Mouse (Mus musculus) testis, adult 2 months (tissue): Measurements from ENCODE around the gene Olfr1307.

Experiments
- CTCF ChIP-seq: fragments of 200-500 bp; IDR thresholded peaks from 2 replicates; pipeline ENCODE4 v1.5.1; 2012; ENCODE audit warnings: low read depth, mild to moderate bottlenecking, inconsistent platforms, low read length, moderate library complexity; ENCODE audit not compliant: control insufficient read depth, insufficient read depth, insufficient replicate concordance
- POLR2A ChIP-seq: fragments of 200-500 bp; IDR thresholded peaks from 2 replicates; pipeline ENCODE4 v1.6.1; 2012; ENCODE audit warnings: low read depth, mild to moderate bottlenecking, inconsistent platforms, low read length, moderate library complexity; ENCODE audit not compliant: control insufficient read depth

DNA sequence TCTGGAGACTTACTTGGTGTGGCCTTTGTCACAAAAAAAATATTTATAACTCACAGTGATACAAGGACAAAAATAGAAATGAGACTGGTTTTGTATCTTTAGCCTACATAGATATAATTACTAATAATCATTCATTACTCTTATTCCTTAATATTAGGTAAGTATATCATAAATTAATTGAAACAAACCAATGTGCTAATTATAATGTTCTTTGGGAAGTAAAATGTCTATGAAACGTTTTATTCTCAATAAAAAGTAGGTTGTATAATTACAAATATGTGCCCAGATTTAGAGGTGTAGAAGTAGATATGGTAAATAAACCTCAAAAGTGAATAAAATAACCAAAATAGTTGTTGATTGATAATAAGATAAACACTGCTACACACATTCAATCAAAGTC is 15.6 kb upstream of the Olfr1307 start, which contains the start of gene Olfr1308:
- no peak for TF ChIP-seq CTCF
- no peak for TF ChIP-seq POLR2A
